Mouse (Mus musculus) E14TG2a.4 (cell line): ENCODE measurements around the gene Spg7.

ENCODE experiments used
- H3K27me3 ChIP-seq: 2 replicates; pipeline ENCODE4 v1.6.1; 2014; ENCODE audit warnings: low read length, control low read depth; ENCODE audit not compliant: insufficient read depth
- H3K36me3 ChIP-seq: 2 replicates; pipeline ENCODE4 v1.6.1; 2014; ENCODE audit warnings: low read length, control low read depth; ENCODE audit not compliant: insufficient read depth
- H3K4me1 ChIP-seq: replicated peaks from 2 replicates; pipeline ENCODE4 v1.6.1; 2014; ENCODE audit warnings: low read depth, low read length, control low read depth
- H3K4me3 ChIP-seq: replicated peaks from 2 replicates; pipeline ENCODE4 v1.5.1; 2014; ENCODE audit warnings: mild to moderate bottlenecking, low read length
- H3K9me3 ChIP-seq: 2 replicates; pipeline ENCODE4 v1.6.1; 2014; ENCODE audit warnings: low read length, control low read depth
- CTCF ChIP-seq: conservative IDR thresholded peaks from 2 replicates; pipeline ENCODE4 v1.5.1; 2014; ENCODE audit warnings: low read length
- NANOG ChIP-seq: IDR thresholded peaks from 2 replicates; pipeline ENCODE4 v1.6.1; 2014; ENCODE audit warnings: borderline replicate concordance, low read length, mixed read lengths
- POU5F1 ChIP-seq: IDR thresholded peaks from 2 replicates; pipeline ENCODE4 v1.6.1; 2014; ENCODE audit warnings: low read length, borderline replicate concordance

Spg7 gene

DNA sequence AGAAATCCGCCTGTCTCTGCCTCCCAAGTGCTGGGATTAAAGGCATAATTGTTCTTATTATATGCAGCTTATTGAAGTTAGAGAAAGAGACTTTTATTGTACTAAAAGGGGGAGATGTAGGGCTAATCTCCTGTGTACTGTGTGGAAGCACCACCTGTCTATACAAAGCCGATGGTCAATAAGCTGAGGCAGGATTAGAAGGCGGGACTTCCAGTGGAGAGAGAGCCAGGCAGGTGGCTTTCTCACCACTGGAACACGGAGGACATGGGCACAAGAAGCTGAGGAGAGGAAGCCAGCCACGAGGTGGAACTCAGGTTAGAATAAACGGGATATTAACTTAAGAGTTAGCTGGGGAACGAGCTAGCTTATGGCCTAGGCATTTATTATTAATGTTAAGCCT is at the start of gene Spg7:
Gene Spg7, plus strand, starts transcription at position 222 of the 400 bp plus-strand sequence.
- H3K9me3 ChIP-seq = no peaks in the 10 kb centered on the region
- H3K4me3 ChIP-seq = no peak within 1 kb of the TSS
- H3K27me3 ChIP-seq = no peaks in the 10 kb centered on the region
- TF ChIP-seq POU5F1 = no peak
- TF ChIP-seq CTCF = no peak
- no peak for TF ChIP-seq NANOG
- H3K4me1 ChIP-seq = peaks cover 26% of the 10 kb centered on the region
- peaks cover 15% of the 10 kb centered on the region for H3K36me3 ChIP-seq

DNA sequence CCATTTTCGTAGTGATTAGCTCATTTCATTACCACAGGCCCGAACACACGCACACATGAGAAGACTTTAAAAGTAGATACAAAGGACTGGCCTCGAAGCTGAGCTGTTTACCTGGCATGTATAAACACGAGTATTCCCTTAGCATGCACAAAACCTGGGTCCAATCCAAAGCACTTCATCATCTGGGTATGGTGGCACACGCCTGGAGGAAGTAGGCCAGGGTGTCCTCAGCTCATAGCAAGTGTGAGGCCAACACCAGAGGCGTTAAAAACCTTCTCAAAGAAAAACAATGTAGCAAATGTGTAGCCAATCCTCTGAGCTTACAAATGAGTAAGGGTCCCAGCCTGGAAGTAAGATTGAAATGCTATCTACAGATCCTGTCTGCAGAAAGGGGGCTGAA is 48.3 kb upstream of the Spg7 start:
- Histone ChIP-seq H3K9me3 (no peaks in the 10 kb centered on the region), H3K27me3 (no peaks in the 10 kb centered on the region), H3K4me3 (no peak overlapping the region), H3K4me1 (peaks cover 81% of the 10 kb centered on the region), H3K36me3 (peaks cover 67% of the 10 kb centered on the region)
- TF ChIP-seq CTCF (no peak), NANOG (no peak), POU5F1 (no peak)

DNA sequence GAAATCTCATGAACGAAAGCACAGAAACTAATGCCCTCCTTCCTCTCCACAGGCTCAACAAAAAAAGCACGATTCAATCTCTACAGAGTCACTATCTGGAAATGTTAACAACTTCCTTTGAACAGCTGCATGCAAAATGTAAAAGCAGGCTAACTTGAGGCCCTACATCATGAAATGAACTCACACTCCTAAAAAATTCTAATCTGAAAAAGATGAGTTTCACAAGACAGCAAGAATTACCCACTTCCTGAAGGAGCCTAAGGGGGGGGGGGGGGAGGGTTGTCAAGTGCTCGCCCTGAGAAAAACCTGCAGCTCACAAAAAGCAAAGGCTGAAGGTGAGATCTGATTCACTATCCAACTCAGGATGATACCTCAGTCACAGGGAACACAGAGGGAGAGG is 47.7 kb upstream of the Spg7 start:
- no peaks in the 10 kb centered on the region for H3K9me3 ChIP-seq
- no peak for TF ChIP-seq NANOG
- no peak for TF ChIP-seq CTCF
- no peak for TF ChIP-seq POU5F1
- H3K36me3 ChIP-seq = peaks cover 63% of the 10 kb centered on the region
- H3K4me3 ChIP-seq = no peak overlapping the region
- peaks cover 80% of the 10 kb centered on the region for H3K4me1 ChIP-seq
- H3K27me3 ChIP-seq = no peaks in the 10 kb centered on the region

- no peaks in the 10 kb centered on the region for H3K27me3 ChIP-seq
- no peak overlapping the region for H3K4me3 ChIP-seq
- peaks cover 54% of the 10 kb centered on the region for H3K36me3 ChIP-seq
- TF ChIP-seq NANOG (no peak), CTCF (no peak), POU5F1 (no peak)
- peaks cover 81% of the 10 kb centered on the region for H3K4me1 ChIP-seq
- H3K9me3 ChIP-seq = no peaks in the 10 kb centered on the region
Measured at GRCm38 (mm10) chr8:123017143-123017542, 45.6 kb upstream of the Spg7 start.

- Histone ChIP-seq H3K9me3 (no peaks in the 10 kb centered on the region), H3K4me1 (peaks cover 89% of the 10 kb centered on the region), H3K27me3 (no peaks in the 10 kb centered on the region), H3K4me3 (no peak overlapping the region), H3K36me3 (peaks cover 55% of the 10 kb centered on the region)
- TF ChIP-seq CTCF (no peak), POU5F1 (no peak), NANOG (no peak)
Measured at GRCm38 (mm10) chr8:123018484-123019164, 44.1 kb upstream of the Spg7 start.

- TF ChIP-seq POU5F1 = no peak
- TF ChIP-seq NANOG = no peak
- no peak for TF ChIP-seq CTCF
- Histone ChIP-seq H3K36me3 (peaks cover 46% of the 10 kb centered on the region), H3K4me1 (peaks cover 86% of the 10 kb centered on the region), H3K9me3 (no peaks in the 10 kb centered on the region), H3K27me3 (no peaks in the 10 kb centered on the region), H3K4me3 (no peak overlapping the region)
Measured at GRCm38 (mm10) chr8:123020084-123020483, 42.7 kb upstream of the Spg7 start.

DNA sequence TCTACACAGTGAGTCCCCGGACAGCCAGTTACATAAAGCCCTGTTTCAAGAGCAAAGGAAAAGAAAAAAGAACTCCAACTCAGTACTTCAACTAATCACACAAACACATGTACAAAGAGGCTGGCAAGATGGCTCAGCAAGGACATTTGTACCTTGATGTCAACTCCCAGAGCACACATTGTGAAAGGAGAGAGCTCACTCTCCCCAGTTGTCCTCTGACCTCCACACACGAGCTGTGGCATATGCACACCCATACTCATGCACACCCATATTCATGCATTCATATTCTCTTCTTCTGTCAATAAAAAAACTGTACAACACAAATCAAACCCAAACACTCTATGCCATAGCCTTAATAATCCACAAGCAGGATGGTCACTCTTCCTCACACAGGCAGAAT is 41.9 kb upstream of the Spg7 start:
- H3K9me3 ChIP-seq = no peaks in the 10 kb centered on the region
- H3K4me1 ChIP-seq = peaks cover 86% of the 10 kb centered on the region
- H3K36me3 ChIP-seq = peaks cover 38% of the 10 kb centered on the region
- TF ChIP-seq NANOG = no peak
- no peak for TF ChIP-seq POU5F1
- peak overlapping the region; percentile 3; the same call in 1 of the 2 replicates for H3K4me3 ChIP-seq
- no peaks in the 10 kb centered on the region for H3K27me3 ChIP-seq

DNA sequence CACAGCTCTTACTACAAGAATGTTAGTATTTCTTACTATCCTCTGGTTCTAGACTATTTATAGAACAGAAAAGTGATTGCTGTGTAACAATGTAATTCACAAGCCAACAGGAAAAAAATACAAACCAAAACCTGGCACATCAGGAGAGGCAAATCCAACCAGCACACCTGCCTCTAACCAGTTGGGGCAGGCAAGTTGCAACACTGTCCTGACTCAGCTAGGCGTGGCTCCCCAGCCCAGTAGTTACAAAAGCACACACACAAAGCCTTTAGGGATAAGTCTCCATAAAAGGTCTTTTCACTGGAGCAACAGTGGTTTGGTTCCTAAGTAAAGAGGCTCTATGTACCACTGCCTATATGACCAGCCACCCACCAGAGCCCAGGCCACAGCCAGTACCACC is 41.5 kb upstream of the Spg7 start:
- no peaks in the 10 kb centered on the region for H3K9me3 ChIP-seq
- TF ChIP-seq CTCF (no peak), NANOG (no peak), POU5F1 (no peak)
- no peaks in the 10 kb centered on the region for H3K27me3 ChIP-seq
- no peak overlapping the region for H3K4me3 ChIP-seq
- peaks cover 86% of the 10 kb centered on the region for H3K4me1 ChIP-seq
- H3K36me3 ChIP-seq = peaks cover 34% of the 10 kb centered on the region

DNA sequence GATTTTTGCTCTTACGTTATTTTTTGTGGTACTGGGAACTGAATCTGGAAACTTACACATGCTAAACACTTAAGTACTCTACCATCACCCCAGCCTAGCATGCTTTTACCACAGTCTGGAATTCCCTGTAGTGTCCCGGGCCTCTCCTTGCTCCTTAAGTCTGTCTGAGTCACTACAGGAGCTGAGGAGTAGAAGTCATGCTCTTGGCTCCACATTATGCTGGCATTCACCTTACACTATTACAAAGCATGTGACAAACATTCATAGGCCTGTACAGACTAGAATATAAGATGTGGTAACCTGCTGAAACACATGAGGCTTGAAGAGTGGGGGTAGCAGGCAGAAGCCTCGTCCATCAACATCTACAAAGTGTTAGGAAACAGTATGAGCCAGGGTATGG is 40.0 kb upstream of the Spg7 start:
- Histone ChIP-seq H3K27me3 (no peaks in the 10 kb centered on the region), H3K36me3 (peaks cover 20% of the 10 kb centered on the region), H3K4me1 (peaks cover 86% of the 10 kb centered on the region), H3K4me3 (no peak overlapping the region), H3K9me3 (no peaks in the 10 kb centered on the region)
- TF ChIP-seq CTCF (no peak), NANOG (no peak), POU5F1 (no peak)
